Mouse (Mus musculus) megakaryocyte, embryonic 14.5 days (primary cell): ENCODE data around the gene Pgf.

ENCODE experiments used
- FLI1 ChIP-seq: IDR thresholded peaks from 2 replicates; pipeline ENCODE4 v1.6.1; 2012; ENCODE audit warnings: low read length, inconsistent platforms, mixed read lengths
- GATA1 ChIP-seq: IDR thresholded peaks from 3 replicates; pipeline ENCODE4 v1.6.1; 2012; ENCODE audit warnings: mixed read lengths, low read length, inconsistent platforms, borderline replicate concordance

DNA sequence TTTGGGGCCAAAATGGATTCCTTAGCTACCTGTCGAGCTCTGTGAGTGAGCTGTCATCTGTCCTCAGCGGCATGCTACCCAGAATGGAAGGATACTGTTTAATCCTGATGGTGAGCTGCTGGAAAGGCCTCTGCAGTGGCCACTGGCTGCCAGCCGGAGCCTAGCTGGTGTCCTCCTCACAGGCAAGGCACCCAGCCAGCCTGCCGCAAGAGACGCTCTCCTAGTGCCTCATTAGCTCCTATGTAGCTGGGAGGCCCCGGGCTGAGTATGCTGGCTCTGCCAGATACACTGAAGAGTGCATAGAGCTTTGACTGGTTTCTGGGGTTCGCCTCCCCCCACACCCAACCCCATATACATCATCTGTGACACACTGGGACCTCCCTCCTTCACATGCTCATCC is 3.6 kb downstream of the Pgf start:
- TF ChIP-seq GATA1 (no peak), FLI1 (no peak)
